Comparison of ENCODE assay signal across 7 mouse cellular contexts in the genomic region with DNA sequence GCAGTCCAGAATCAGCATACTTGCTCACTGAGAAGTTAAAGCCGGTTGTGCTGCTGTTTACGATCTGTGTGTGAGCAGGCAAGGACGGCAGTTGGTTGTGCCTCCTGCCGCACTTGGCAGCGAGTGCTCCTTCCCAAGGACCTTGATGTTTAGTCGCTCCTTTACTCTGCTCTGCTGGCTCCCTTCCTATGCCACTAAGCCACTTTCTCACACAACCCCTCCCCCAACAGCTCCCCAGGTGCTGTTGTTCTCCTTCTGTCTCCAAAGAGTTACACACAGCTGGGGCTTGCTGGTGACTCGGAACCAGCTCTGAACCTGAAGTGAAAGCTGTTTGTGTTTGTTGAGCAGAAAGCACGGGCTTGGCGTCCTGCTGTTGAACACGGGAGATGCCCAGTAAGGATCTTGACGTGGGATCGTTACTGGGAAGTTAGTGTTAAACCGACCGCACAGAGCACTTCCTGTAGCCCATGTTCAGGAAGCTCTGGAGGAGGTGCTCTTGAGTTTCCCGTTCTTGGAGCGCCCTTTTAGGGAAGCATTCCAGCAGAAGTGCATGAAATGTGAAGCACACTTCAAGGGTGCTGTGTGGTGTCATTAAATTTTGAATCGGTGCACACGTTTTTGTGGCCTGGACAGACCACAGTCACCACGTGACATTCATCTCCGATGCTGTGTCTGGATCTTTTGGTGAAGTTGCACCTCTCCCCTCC.
DNase-seq lines count a peak whose midpoint lies in the region; ATAC-seq and TF ChIP-seq lines count a peak whose summit lies in the region.

No protein-coding gene starts in this region.

- peak overlapping the region; percentile 37; the same call in 1 of the 2 replicates for H3K9ac ChIP-seq in forebrain, postnatal 0 days
- H3K9ac ChIP-seq in liver, embryonic 15.5 days, result peak overlapping the region; percentile 69

- POLR2A ChIA-PET in Patski (lab: Charles Lee), result interaction anchor here (0.5 to 2.5 kb wide), 4 partner anchors 16 to 68 kb away, joined by 3 to 7 read pairs (median 6); a partner anchor contains a TSS

- H3K36me3 ChIP-seq in forebrain, postnatal 0 days (ENCODE audit: insufficient read depth), result no peaks in the 10 kb centered on the region
- peaks cover 35% of the 10 kb centered on the region for H3K36me3 ChIP-seq in liver, embryonic 15.5 days (replicated peaks)

- in situ Hi-C loops in Patski (cut with MboI; ENCODE audit: low pct_unique_long_range_greater_than_20kb), result no loop called here

- no peaks in the 10 kb centered on the region for H3K27me3 ChIP-seq in Patski
- H3K27me3 ChIP-seq in forebrain, postnatal 0 days (ENCODE audit: insufficient read depth, low read length), result peaks cover 4% of the 10 kb centered on the region; the same call in 1 of the 2 replicates
- H3K27me3 ChIP-seq in liver, embryonic 15.5 days, result no peaks in the 10 kb centered on the region

- DNase-seq in Patski (ENCODE audit: low read depth, low spot score), result no peak
- DNase-seq in cerebellum, adult 18-20 months, result peak; percentile 43 to 46
- DNase-seq in forebrain, postnatal 0 days, result peak; percentile 59
- DNase-seq in natural killer cell, adult 2 months (ENCODE audit: low spot score in 2 of 2), result peak; percentile 63 to 65
- peak; percentile 29 for DNase-seq in testis, postnatal 14 days (ENCODE audit: low spot score)

- peaks cover 11% of the 10 kb centered on the region; the same call in 1 of the 2 replicates for H3K4me1 ChIP-seq in forebrain, postnatal 0 days (ENCODE audit: insufficient read depth)
- H3K4me1 ChIP-seq in liver, embryonic 15.5 days (replicated peaks), result peaks cover 94% of the 10 kb centered on the region

- no peaks in the 10 kb centered on the region for H3K9me3 ChIP-seq in forebrain, postnatal 0 days (ENCODE audit: low read length)
- H3K9me3 ChIP-seq in liver, embryonic 15.5 days (replicated peaks), result no peaks in the 10 kb centered on the region

- TF ChIP-seq CTCF in Patski (IDR thresholded peaks at IDR 0.05), result no peak
- TF ChIP-seq CTCF in forebrain, postnatal 0 days (IDR thresholded peaks at IDR 0.05; ENCODE audit: low read depth), result no peak

- no peak overlapping the region for H3K27ac ChIP-seq in forebrain, postnatal 0 days (ENCODE audit: low read depth, low read length)
- peak overlapping the region; percentile 100 for H3K27ac ChIP-seq in liver, embryonic 15.5 days (replicated peaks)

- ATAC-seq in Patski, result peak; percentile 29
- peak; percentile 63 for ATAC-seq in forebrain, postnatal 0 days
- peak; percentile 39 for ATAC-seq in inflammation-experienced regulatory T-cells, adult 6 months
- peak; percentile 74 for ATAC-seq in liver, embryonic 15.5 days (ENCODE audit: insufficient read depth)

- CTCF ChIA-PET in Patski (lab: Charles Lee), result interaction anchor here (1.0 to 2.9 kb wide), 4 partner anchors 12 to 56 kb away, joined by 3 to 20 read pairs (median 8); no protein-coding TSS in a partner anchor

- 6% methylated on average over 20 of the region's 20 CpGs for WGBS in forebrain, postnatal 0 days
- WGBS in liver, embryonic 15.5 days (ENCODE audit: insufficient replicate concordance), result 1% methylated on average over 20 of the region's 20 CpGs

- H3K4me2 ChIP-seq in forebrain, postnatal 0 days (ENCODE audit: low read depth), result peak overlapping the region; percentile 49
- peak overlapping the region; percentile 89 for H3K4me2 ChIP-seq in liver, embryonic 15.5 days

- peak overlapping the region; percentile 23 for H3K4me3 ChIP-seq in forebrain, postnatal 0 days (ENCODE audit: low read depth, low read length)
- H3K4me3 ChIP-seq in liver, embryonic 15.5 days (replicated peaks), result peak overlapping the region; percentile 86
